13 mouse cellular contexts compared by ENCODE assay signal in the genomic region with DNA sequence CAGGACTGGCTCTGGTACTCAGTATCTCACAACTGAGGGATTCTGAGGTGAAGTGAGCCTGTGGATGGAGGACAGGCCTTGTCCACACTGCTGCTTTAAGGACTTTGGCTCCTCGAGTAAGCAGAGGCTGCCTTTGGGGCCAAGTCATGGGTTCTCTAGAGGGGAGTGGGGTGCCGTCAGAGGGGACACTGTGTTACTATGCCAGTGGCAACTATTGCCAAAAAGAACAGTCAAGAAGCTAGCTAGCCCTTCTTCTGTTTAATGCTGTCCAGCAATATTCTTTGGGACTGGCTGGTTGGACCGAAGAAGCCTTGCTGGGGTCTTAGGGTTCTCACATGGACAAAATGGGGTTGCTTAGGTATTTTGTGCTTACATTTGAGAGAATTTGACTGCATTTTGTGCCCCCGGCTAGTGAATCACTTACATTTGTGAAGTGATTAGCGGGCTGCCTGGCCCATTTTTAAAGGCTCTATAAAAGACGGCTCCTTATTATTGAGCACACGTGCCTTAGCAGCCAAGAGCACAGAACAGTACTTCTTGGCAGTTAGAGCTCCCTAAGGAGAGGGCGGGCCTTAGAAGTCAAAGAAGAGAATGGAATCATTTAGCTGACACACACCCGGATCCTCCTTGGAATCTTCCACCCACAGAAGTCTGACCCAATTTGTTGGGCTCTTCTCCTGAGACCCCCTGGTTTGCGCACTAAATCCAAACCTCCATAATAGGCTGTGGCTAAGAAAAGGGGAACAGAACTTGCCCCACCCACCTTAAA. TPM values are rescaled to one million over a fixed set of nuclear protein-coding genes. Genes with fewer than 3 reads are reported as not detected.
A peak's percentile ranks its signal among the peaks of the same experiment; 100 is the strongest.
DNase-seq lines count a peak whose midpoint lies in the region; ATAC-seq and TF ChIP-seq lines count a peak whose summit lies in the region.
"Had no signal": no experiment of that assay in that cellular context is flagged by ENCODE, and none has a peak within 500 bp of the region (broad histone marks: within the 10 kb centered on the region; RNA-seq: fewer than 3 reads in every experiment).

No protein-coding gene starts in this region.

- H3K9me3 ChIP-seq in hindbrain, postnatal 0 days (ENCODE audit: low read length) = no peaks in the 10 kb centered on the region
- no peaks in the 10 kb centered on the region for H3K9me3 ChIP-seq in hindbrain, embryonic 14.5 days (ENCODE audit: control insufficient read depth, low read length)
- no peaks in the 10 kb centered on the region for H3K9me3 ChIP-seq in limb, embryonic 13.5 days
- H3K9me3 ChIP-seq: forebrain, embryonic 10.5 days; limb, embryonic 12.5 days; stomach, embryonic 15.5 days had no signal

- TF ChIP-seq CTCF in hindbrain, postnatal 0 days (IDR thresholded peaks at IDR 0.05; ENCODE audit: low read depth) = no peak
- no peak for TF ChIP-seq CTCF in brain, embryonic 14.5 days (IDR thresholded peaks at IDR 0.05; ENCODE audit: borderline replicate concordance, extremely low read depth, insufficient read depth, insufficient read length)

- no peaks in the 10 kb centered on the region; the same call in 1 of the 2 replicates for H3K4me1 ChIP-seq in hindbrain, postnatal 0 days (ENCODE audit: insufficient read depth, low read length)
- no peaks in the 10 kb centered on the region for H3K4me1 ChIP-seq in hindbrain, embryonic 14.5 days (replicated peaks; ENCODE audit: control insufficient read depth, insufficient read depth, low read length)
- H3K4me1 ChIP-seq in limb, embryonic 13.5 days = peaks cover 12% of the 10 kb centered on the region
- H3K4me1 ChIP-seq: forebrain, embryonic 10.5 days; stomach, embryonic 15.5 days had no signal

- no peak for TF ChIP-seq POLR2A in brain, embryonic 14.5 days (IDR thresholded peaks at IDR 0.05; ENCODE audit: borderline replicate concordance, extremely low read depth, insufficient read depth, insufficient read length, poor library complexity, severe bottlenecking)

- 0 out of 2 replicates have a peak overlapping the region, but pooled peaks have one; percentile 33 for H3K27ac ChIP-seq in hindbrain, postnatal 0 days
- H3K27ac ChIP-seq in hindbrain, embryonic 14.5 days = no peak overlapping the region
- H3K27ac ChIP-seq in limb, embryonic 13.5 days = peak overlapping the region; percentile 10; the same call in 1 of the 2 replicates
- H3K27ac ChIP-seq: forebrain, embryonic 10.5 days; limb, embryonic 12.5 days; stomach, embryonic 15.5 days had no signal

- H3K9ac ChIP-seq in hindbrain, postnatal 0 days (replicated peaks; ENCODE audit: low read length) = no peak overlapping the region
- no peak overlapping the region for H3K9ac ChIP-seq in hindbrain, embryonic 14.5 days
- H3K9ac ChIP-seq in limb, embryonic 13.5 days = no peak overlapping the region
- H3K9ac ChIP-seq: limb, embryonic 12.5 days; stomach, embryonic 15.5 days had no signal

- H3K36me3 ChIP-seq in hindbrain, postnatal 0 days (ENCODE audit: insufficient read depth, low read length) = no peaks in the 10 kb centered on the region
- no peaks in the 10 kb centered on the region for H3K36me3 ChIP-seq in hindbrain, embryonic 14.5 days (replicated peaks; ENCODE audit: control insufficient read depth, insufficient read depth)
- no peaks in the 10 kb centered on the region for H3K36me3 ChIP-seq in limb, embryonic 13.5 days
- H3K36me3 ChIP-seq: forebrain, embryonic 10.5 days; limb, embryonic 12.5 days; stomach, embryonic 15.5 days had no signal

- ATAC-seq in hindbrain, postnatal 0 days = peak; percentile 79
- no peak for ATAC-seq in hindbrain, embryonic 14.5 days (ENCODE audit: low FRiP score)
- ATAC-seq in limb, embryonic 13.5 days (ENCODE audit: low FRiP score, low read depth) = peak; percentile 82

- no peak overlapping the region for H3K4me3 ChIP-seq in hindbrain, postnatal 0 days (ENCODE audit: low read length)
- H3K4me3 ChIP-seq in hindbrain, embryonic 14.5 days (replicated peaks; ENCODE audit: low read length) = no peak overlapping the region
- H3K4me3 ChIP-seq in limb, embryonic 13.5 days = no peak overlapping the region
- H3K4me3 ChIP-seq: forebrain, embryonic 10.5 days; limb, embryonic 12.5 days; stomach, embryonic 15.5 days had no signal

- WGBS in hindbrain, postnatal 0 days = 49% methylated on average over 10 of the region's 10 CpGs
- 63% methylated on average over 10 of the region's 10 CpGs for WGBS in hindbrain, embryonic 14.5 days
- WGBS in limb, embryonic 13.5 days = 45% methylated on average over 10 of the region's 10 CpGs

- DNase-seq in hindbrain, postnatal 0 days (ENCODE audit: low spot score) = peak; percentile 53
- no peak for DNase-seq in hindbrain, embryonic 14.5 days (ENCODE audit: low spot score)
- DNase-seq in brain, embryonic 14.5 days (ENCODE audit: low read depth) = peak; percentile 40
- DNase-seq in gastrocnemius, adult 8-10 months (ENCODE audit: low spot score in 2 of 2) = peak; percentile 55 to 68
- no peak for DNase-seq in right cerebral cortex, postnatal 36 days (ENCODE audit: low spot score in 2 of 2)
- DNase-seq in kidney, adult 8-10 months = no peak
- DNase-seq: cerebellum, adult 8-10 months; kidney, postnatal 10 days; right cerebral cortex, postnatal 4 days had no signal

- H3K4me2 ChIP-seq in hindbrain, postnatal 0 days (ENCODE audit: low read depth, low read length) = no peak overlapping the region
- no peak overlapping the region for H3K4me2 ChIP-seq in hindbrain, embryonic 14.5 days (replicated peaks)
- no peak overlapping the region for H3K4me2 ChIP-seq in limb, embryonic 13.5 days (replicated peaks)
- H3K4me2 ChIP-seq: limb, embryonic 12.5 days; stomach, embryonic 15.5 days had no signal

- H3K27me3 ChIP-seq in hindbrain, postnatal 0 days (ENCODE audit: insufficient read depth, low read length) = no peaks in the 10 kb centered on the region
- H3K27me3 ChIP-seq in hindbrain, embryonic 14.5 days (ENCODE audit: control insufficient read depth, insufficient read depth, low read length) = no peaks in the 10 kb centered on the region
- peaks cover 6% of the 10 kb centered on the region; the same call in 1 of the 2 replicates for H3K27me3 ChIP-seq in limb, embryonic 13.5 days
- H3K27me3 ChIP-seq: limb, embryonic 12.5 days; stomach, embryonic 15.5 days had no signal

RNA-seq across cellular contexts. Expression of a gene that starts 43.4 kb away (rescaled TPM):
- total RNA-seq in hindbrain, postnatal 0 days (2014; rRNA removed) = 46.6 and 50.7 TPM in 2 replicates
- 95.0 and 105 TPM in 2 replicates for polyA plus RNA-seq in hindbrain, postnatal 0 days (2015; fragmentation: Nextera tagmentation; extraction: Ambion mirVana)
- polyA plus RNA-seq in hindbrain, embryonic 14.5 days (2014; fragmentation: Nextera tagmentation; extraction: Ambion mirVana) = 81.8 and 83.5 TPM in 2 replicates
- polyA plus RNA-seq in brain, embryonic 14.5 days (2012; rRNA removed) = 57.0 and 77.4 TPM in 2 replicates
- total RNA-seq in gastrocnemius, adult 8-10 months (2022) = 1 to 10 TPM; 6.7 to 8.3 (median 7.6) TPM
- 127 and 129 TPM in 2 replicates for polyA plus RNA-seq in limb, embryonic 13.5 days (2015; fragmentation: Nextera tagmentation; extraction: Ambion mirVana)

Comparison
In these comparisons a context has a peak if more than half of its experiments do, and no peak if none do; other contexts are left out.
1. DNase-seq: peak in hindbrain, postnatal 0 days (single experiment), brain, embryonic 14.5 days (single experiment) and gastrocnemius, adult 8-10 months (2 of 2); none in hindbrain, embryonic 14.5 days (single experiment), right cerebral cortex, postnatal 36 days (0 of 2) and kidney, adult 8-10 months (0 of 2).